Mouse (Mus musculus) leukemia stem cell, adult 10-12 weeks (primary cell): ENCODE data around the gene Ralgps1. TPM values are rescaled to one million over a fixed set of nuclear protein-coding genes. Genes with fewer than 3 reads are reported as not detected.

Source experiments
- polyA plus RNA-seq: library from polyadenylated mRNA; stranded (reverse); fragments of >175 nt; gene quantifications from 2 replicates; pipeline ENCODE4 v1.2.3, GENCODE M21; 2012; ENCODE audit warnings: low replicate concordance

Ralgps1 gene
- polyA plus RNA-seq, result 1.2 and 1.4 TPM in 2 replicates

DNA sequence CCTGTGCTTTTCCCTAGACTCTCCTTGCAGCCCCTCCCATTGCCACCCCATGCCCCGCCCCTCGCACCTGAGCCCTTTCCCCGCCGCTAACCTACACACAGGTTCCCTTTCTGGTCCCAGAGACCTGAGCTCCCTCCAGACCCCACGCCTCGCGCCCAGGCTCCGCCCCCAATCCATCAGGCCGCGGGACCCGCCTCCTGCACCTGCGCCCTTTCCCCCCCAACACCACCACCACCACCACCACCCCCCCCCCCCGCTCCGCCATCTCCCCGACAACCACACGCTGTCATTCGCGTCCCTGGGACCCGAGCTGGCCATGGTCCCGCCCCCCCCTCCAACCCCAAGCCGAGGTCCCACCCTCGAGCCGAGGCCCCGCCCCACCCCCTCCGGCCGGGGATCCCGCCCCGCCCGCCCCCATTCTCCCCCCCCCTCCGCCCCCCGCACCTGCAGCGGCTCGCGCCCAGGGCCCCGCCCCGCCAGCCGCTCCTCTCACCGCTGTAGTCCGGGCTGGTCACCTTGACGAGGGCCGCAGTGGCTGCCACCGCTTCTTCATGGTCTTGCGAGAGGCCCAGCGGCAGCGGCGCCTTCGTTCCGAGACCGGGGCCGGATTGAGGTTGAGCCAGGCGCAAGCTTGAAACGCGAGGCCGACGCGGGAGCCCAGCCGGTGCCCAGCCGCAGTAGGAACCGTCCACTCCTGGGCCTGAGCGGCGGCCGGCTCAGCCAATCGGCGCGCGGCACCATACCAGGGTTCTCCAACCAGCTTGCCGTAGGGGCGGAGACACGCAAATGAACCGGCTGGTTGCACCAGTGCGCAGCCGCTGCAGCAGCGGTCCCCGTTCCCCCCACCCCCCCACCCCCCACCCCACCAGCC, at the start of gene Ralgps1:
Gene Ralgps1 (minus strand): TSS at position 710 of the 871 bp plus-strand sequence.

DNA sequence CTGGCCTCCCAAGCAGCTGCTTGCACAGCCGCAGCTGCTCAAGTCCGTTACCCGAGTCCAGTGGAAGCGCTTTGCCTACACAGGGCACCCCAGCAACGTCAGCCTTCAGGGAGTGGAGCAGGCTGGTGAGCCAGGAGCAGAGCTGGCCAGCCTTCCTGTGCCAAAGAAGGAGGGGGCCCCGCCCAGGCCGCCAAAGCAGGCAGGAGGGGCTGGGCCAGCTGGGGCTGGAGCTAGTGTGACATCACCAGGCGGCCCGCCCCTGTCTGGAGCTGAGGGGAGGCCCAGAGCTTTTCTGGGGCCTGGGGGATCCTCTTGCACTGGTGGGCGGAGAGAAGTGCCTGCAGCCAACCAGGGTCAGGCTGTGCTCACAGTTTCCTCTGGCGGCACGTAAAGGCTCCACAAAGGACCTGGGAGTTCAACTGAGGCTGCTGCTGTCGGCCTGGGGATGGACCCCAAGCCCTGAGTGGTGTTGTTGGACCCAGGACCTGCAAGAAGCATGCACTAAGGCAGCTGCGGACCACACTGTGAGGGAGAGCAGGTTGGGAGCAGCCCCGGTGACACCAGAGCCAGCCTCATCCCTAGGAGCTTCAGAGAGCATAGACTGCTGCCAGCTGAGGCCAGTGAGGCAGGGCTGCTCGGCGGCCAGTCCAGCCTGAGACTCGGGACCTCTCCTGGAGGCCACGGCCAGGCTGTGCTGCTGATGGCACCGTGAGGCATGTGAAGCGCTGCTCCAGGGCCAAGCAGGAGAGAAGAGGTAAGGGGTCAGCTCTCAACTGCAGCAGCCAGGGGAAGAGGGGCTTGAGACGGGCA, 155.4 kb downstream of the Ralgps1 start, which contains the start of gene Angptl2:
Gene Angptl2 (plus strand): TSS at position 370 of the 810 bp plus-strand sequence.

DNA sequence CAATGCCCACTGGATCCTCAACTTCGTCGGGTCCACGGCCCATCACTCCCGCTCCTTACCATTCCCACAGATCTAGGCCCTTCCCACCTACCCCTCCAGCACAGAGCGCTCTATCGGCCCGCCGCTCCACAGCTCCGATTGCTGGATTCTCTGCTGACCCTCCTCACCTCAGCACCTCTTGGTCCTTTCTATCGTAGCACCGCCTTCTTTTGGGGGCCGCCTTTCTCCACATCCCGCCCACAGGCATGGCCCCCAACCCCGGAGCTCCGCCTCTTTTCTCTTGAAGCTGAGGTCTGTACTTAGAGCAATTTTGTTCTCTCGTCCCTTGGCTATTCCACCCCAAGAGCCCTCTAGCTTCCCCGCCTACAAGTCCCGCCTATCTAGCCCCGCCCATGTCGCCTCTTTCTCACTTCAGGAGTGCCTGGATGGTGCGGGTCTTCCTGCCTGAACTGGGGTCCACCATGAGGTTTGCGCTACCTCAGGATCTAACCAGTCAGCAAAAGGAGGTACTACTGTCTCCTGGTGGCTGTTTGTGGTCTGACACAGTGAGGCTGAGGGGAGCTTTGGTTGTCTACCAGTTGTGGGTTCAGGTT, 239.7 kb downstream of the Ralgps1 start, which contains the start of gene Garnl3:
Gene Garnl3 (minus strand): TSS at position 155 of the 593 bp plus-strand sequence.

Other genes starting within 250 kb of the Ralgps1 start
- gene Garnl3, start 239.8 kb downstream of the Ralgps1 start, polyA plus RNA-seq, result 0.43 and 0.54 TPM in 2 replicates
- 4.6 and 4.7 TPM in 2 replicates for gene Angptl2, start 155.4 kb downstream of the Ralgps1 start, polyA plus RNA-seq
- gene Zbtb34, start 59.8 kb upstream of the Ralgps1 start, polyA plus RNA-seq, result 1.3 and 2.3 TPM in 2 replicates
- 0.42 and 1.9 TPM in 2 replicates for gene Zbtb43, start 97.1 kb upstream of the Ralgps1 start, polyA plus RNA-seq